Mouse (Mus musculus): ENCODE measurements around the gene Lmo3.

- TF ChIP-seq POLR2A (IDR thresholded peaks at IDR 0.05; ENCODE audit: low read depth, low read length) (no peak), CTCF (conservative IDR thresholded peaks at IDR 0.05; ENCODE audit: insufficient read depth, insufficient read length, low read depth, low read length) (no peak)
Measured at GRCm38 (mm10) chr6:138424514-138425225, 157.1 kb downstream of the Lmo3 start.
